Mouse (Mus musculus) bone marrow, adult 2 months (tissue): ENCODE measurements around the gene Fam161b.

Source experiments
- CTCF ChIP-seq: fragments of 200-500 bp; IDR thresholded peaks from 2 replicates; pipeline ENCODE4 v1.5.1; 2011; ENCODE audit warnings: low read length, control low read depth; ENCODE audit not compliant: control insufficient read depth, insufficient read depth
- POLR2A ChIP-seq: fragments of 200-500 bp; IDR thresholded peaks from 2 replicates; pipeline ENCODE4 v1.6.1; 2011; ENCODE audit warnings: low read depth, mild to moderate bottlenecking, control low read depth, low read length, borderline replicate concordance; ENCODE audit not compliant: control insufficient read depth

GRCm38 (mm10) chr12:84400653-84401052 is 39.0 kb upstream of the Fam161b start:
- TF ChIP-seq CTCF, result no peak
- no peak for TF ChIP-seq POLR2A
